Mouse (Mus musculus) lung, postnatal 25 days (tissue): ENCODE measurements around the gene Sbno1.
"Not testable (repeated sequence)": the region's sequence is repeated elsewhere in the genome, so short reads cannot be mapped to it uniquely, and the experiment has no call there.

Source experiments
- DNase-seq: peaks from one replicate; pipeline ENCODE4 v3.0.0; 2022; ENCODE audit warnings: low spot score

Gene Sbno1

GRCm38 (mm10) chr5:124425412-124426259, at the start of gene Sbno1:
Sbno1 (minus strand) TSS chr5:124426001.
- DNase-seq, result peak; percentile 93

GRCm38 (mm10) chr5:124470591-124471171, 44.9 kb upstream of the Sbno1 start:
- no peak for DNase-seq

- no peak for DNase-seq
Measured at GRCm38 (mm10) chr5:124469486-124469885, 43.7 kb upstream of the Sbno1 start.

- DNase-seq, result no peak
Measured at GRCm38 (mm10) chr5:124468365-124468764, 42.6 kb upstream of the Sbno1 start.

- DNase-seq, result peak; percentile 15
Measured at GRCm38 (mm10) chr5:124467766-124468165, 42.0 kb upstream of the Sbno1 start.

GRCm38 (mm10) chr5:124464905-124465304, 39.1 kb upstream of the Sbno1 start:
- DNase-seq, result no peak

GRCm38 (mm10) chr5:124463462-124463861, 37.7 kb upstream of the Sbno1 start:
- no peak for DNase-seq

GRCm38 (mm10) chr5:124462297-124463025, 36.7 kb upstream of the Sbno1 start:
- no peak for DNase-seq

GRCm38 (mm10) chr5:124460922-124461321, 35.1 kb upstream of the Sbno1 start:
- not testable (repeated sequence) for DNase-seq

GRCm38 (mm10) chr5:124456762-124457161, 31.0 kb upstream of the Sbno1 start:
- no peak for DNase-seq

- no peak for DNase-seq
Measured at GRCm38 (mm10) chr5:124454082-124454419, 28.2 kb upstream of the Sbno1 start.

GRCm38 (mm10) chr5:124453339-124454081, 27.7 kb upstream of the Sbno1 start:
- DNase-seq, result no peak

- DNase-seq, result no peak
Measured at GRCm38 (mm10) chr5:124452494-124453228, 26.9 kb upstream of the Sbno1 start.

- DNase-seq, result no peak
Measured at GRCm38 (mm10) chr5:124450641-124451340, 25.0 kb upstream of the Sbno1 start.

- DNase-seq, result no peak
Measured at GRCm38 (mm10) chr5:124450051-124450450, 24.2 kb upstream of the Sbno1 start.

- no peak for DNase-seq
Measured at GRCm38 (mm10) chr5:124449494-124449893, 23.7 kb upstream of the Sbno1 start.

GRCm38 (mm10) chr5:124446301-124446881, 20.6 kb upstream of the Sbno1 start:
- DNase-seq, result peak; percentile 80

GRCm38 (mm10) chr5:124445621-124446293, 20.0 kb upstream of the Sbno1 start:
- DNase-seq, result no peak

- DNase-seq, result peak; percentile 70
Measured at GRCm38 (mm10) chr5:124444661-124445561, 19.1 kb upstream of the Sbno1 start.
